Mouse (Mus musculus) bone marrow, adult 2 months (tissue): ENCODE measurements at regions not wholly inside any gene's neighbourhood (a gene's known extent, or its start where the extent isn't known, plus 50 kb on each side); places are given as distances from the start of the nearest gene placed in this dataset.

Source experiments
- CTCF ChIP-seq: fragments of 200-500 bp; IDR thresholded peaks from 2 replicates; pipeline ENCODE4 v1.5.1; 2011; ENCODE audit warnings: low read length, control low read depth; ENCODE audit not compliant: control insufficient read depth, insufficient read depth
- POLR2A ChIP-seq: fragments of 200-500 bp; IDR thresholded peaks from 2 replicates; pipeline ENCODE4 v1.6.1; 2011; ENCODE audit warnings: low read depth, mild to moderate bottlenecking, control low read depth, low read length, borderline replicate concordance; ENCODE audit not compliant: control insufficient read depth

- TF ChIP-seq CTCF (no peak), POLR2A (no peak)
These were observed 289.8 kb downstream of the Etaa1 start for GRCm38 (mm10) chr11:17663893-17664292.
